Mouse (Mus musculus) stomach, postnatal 0 days (tissue): ENCODE measurements around the gene Arl6ip5.

Experiments
- CTCF ChIP-seq: IDR thresholded peaks from 2 replicates; pipeline ENCODE4 v1.5.1; 2016; ENCODE audit warnings: antibody characterized with exemption, low read depth, mild to moderate bottlenecking, moderate library complexity
- EP300 ChIP-seq: optimal IDR thresholded peaks from 2 replicates; pipeline ENCODE3; 2016; ENCODE audit warnings: antibody characterized with exemption

DNA sequence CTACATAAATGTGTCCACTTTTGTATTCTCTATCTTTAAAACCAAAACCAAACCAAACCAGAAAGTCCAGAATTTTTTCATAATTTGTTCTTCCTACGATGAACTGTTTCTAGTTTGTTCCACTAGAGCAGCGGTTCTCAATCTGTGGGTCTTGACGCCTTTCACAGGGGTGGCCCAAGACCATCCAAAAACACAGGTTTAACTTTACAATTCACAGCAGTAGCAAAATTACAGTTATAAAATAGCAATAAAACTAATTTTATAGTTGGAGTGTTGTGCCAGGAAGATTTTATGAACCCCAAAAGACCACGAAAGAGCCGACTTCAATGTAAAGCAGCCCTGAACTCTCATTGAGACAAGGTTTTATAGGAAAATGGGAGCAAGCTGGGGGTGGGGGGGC, 25.6 kb downstream of the Arl6ip5 start:
- TF ChIP-seq CTCF: no peak
- TF ChIP-seq EP300: no peak
